Mouse (Mus musculus) heart, adult 2 months (tissue): ENCODE results near the gene Spag6l. TPM values are rescaled to one million over a fixed set of nuclear protein-coding genes. Genes with fewer than 3 reads are reported as not detected.
"Not testable (repeated sequence)": the region's sequence is repeated elsewhere in the genome, so short reads cannot be mapped to it uniquely, and the experiment has no call there.

Experiments used
- DNase-seq, 2 experiments: peaks; one replicate each; pipeline ENCODE4 v3.0.0; 2021
- H3K27ac ChIP-seq: fragments of 200-600 bp; 2 replicates; pipeline ENCODE4 v1.8.1; 2022
- H3K27me3 ChIP-seq: fragments of 200-500 bp; 2 replicates; pipeline ENCODE4 v1.6.1; 2012; ENCODE audit warnings: mild to moderate bottlenecking, low read length, inconsistent platforms, mixed read lengths; ENCODE audit not compliant: control insufficient read depth, insufficient read depth
- H3K36me3 ChIP-seq: fragments of 200-500 bp; 2 replicates; pipeline ENCODE4 v1.6.1; 2012; ENCODE audit warnings: low read length, inconsistent platforms; ENCODE audit not compliant: control insufficient read depth, insufficient read depth
- H3K4me1 ChIP-seq: fragments of 200-500 bp; 2 replicates; pipeline ENCODE4 v1.6.1; 2011; ENCODE audit warnings: low read length; ENCODE audit not compliant: control insufficient read depth, insufficient read depth
- H3K4me3 ChIP-seq: fragments of 200-600 bp; 2 replicates; pipeline ENCODE4 v1.8.1; 2022
- H3K79me2 ChIP-seq: fragments of 200-500 bp; replicated peaks from 2 replicates; pipeline ENCODE4 v1.6.1; 2012; ENCODE audit warnings: mild to moderate bottlenecking, inconsistent platforms, low read length, moderate library complexity, mixed read lengths; ENCODE audit not compliant: control insufficient read depth, insufficient read depth
- H3K9ac ChIP-seq: fragments of 200-500 bp; 2 replicates; pipeline ENCODE4 v1.6.1; 2012; ENCODE audit warnings: low read depth, mild to moderate bottlenecking, control low read depth, inconsistent platforms, low read length, mixed read lengths
- CTCF ChIP-seq: fragments of 200-600 bp; IDR thresholded peaks from 2 replicates; pipeline ENCODE4 v1.8.1; 2022; ENCODE audit warnings: antibody characterized with exemption, mild to moderate bottlenecking, moderate library complexity
- EP300 ChIP-seq: fragments of 200-500 bp; IDR thresholded peaks from 2 replicates; pipeline ENCODE4 v1.6.1; 2011; ENCODE audit warnings: low read depth, low read length, control low read depth; ENCODE audit not compliant: insufficient read depth
- POLR2A ChIP-seq: fragments of 200-500 bp; IDR thresholded peaks from 2 replicates; pipeline ENCODE4 v1.6.1; 2011; ENCODE audit warnings: mild to moderate bottlenecking, low read depth, low read length, control low read depth; ENCODE audit not compliant: insufficient read depth
- WGBS: fragments of 180-500 bp; shearing (Covaris S2); methylation state at CpG from one replicate; pipeline ENCODE4 v1.1.7; 2018; 5-methylcytosine and 5-hydroxymethylcytosine counted together
- intact Hi-C: fragments of 180-260 bp; cut with DNase I; formaldehyde crosslinking; loops from one replicate; pipeline ENCODE4 v1.15.1; 2025
- polyA plus RNA-seq: library from polyadenylated mRNA; depleted of rRNA; stranded (reverse); fragments of >200 nt; gene quantifications from 2 replicates; pipeline ENCODE4 v1.2.3, GENCODE M21; 2012
- total RNA-seq, 2 experiments: library from RNA; stranded (reverse); gene quantifications; 2 replicates each; pipeline ENCODE4 v1.2.3; 2021

Spag6l gene
- total and polyA plus RNA-seq, 3 experiments: 0.23 to 0.53 TPM; not detected in 1

GRCm38 (mm10) chr16:16865217-16865616 is 36.0 kb upstream of the Spag6l start:
- Histone ChIP-seq H3K79me2 (no peaks in the 10 kb centered on the region), H3K36me3 (no peaks in the 10 kb centered on the region), H3K4me1 (no peaks in the 10 kb centered on the region), H3K4me3 (no peak overlapping the region), H3K9ac (no peak overlapping the region), H3K27ac (no peak overlapping the region), H3K27me3 (no peaks in the 10 kb centered on the region)
- TF ChIP-seq EP300 (no peak), CTCF (no peak), POLR2A (no peak)
- intact Hi-C loops: no loop called here
- DNase-seq: no peak

- H3K4me1 ChIP-seq: no peaks in the 10 kb centered on the region
These were observed 34.7 kb upstream of the Spag6l start, which contains the start of gene Igll1 for GRCm38 (mm10) chr16:16863978-16864377. Igll1 (minus strand) TSS chr16:16863985.

GRCm38 (mm10) chr16:16862288-16862687 is 33.0 kb upstream of the Spag6l start:
- no peaks in the 10 kb centered on the region for H3K27me3 ChIP-seq
- TF ChIP-seq CTCF: no peak
- TF ChIP-seq EP300: no peak
- TF ChIP-seq POLR2A: no peak
- no peak overlapping the region for H3K4me3 ChIP-seq
- H3K79me2 ChIP-seq: no peaks in the 10 kb centered on the region
- no peak overlapping the region for H3K27ac ChIP-seq
- H3K9ac ChIP-seq: no peak overlapping the region
- 61% methylated on average over 3 of the region's 3 CpGs for WGBS
- no peaks in the 10 kb centered on the region for H3K4me1 ChIP-seq
- intact Hi-C loops: no loop called here
- no peaks in the 10 kb centered on the region for H3K36me3 ChIP-seq
- DNase-seq: no peak

More at GRCm38 (mm10) chr16:16863978-16864377, 34.7 kb upstream of the Spag6l start, which contains the start of gene Igll1:
- no peak for DNase-seq
- 63% methylated on average over 2 of the region's 2 CpGs for WGBS
- Histone ChIP-seq H3K27ac (no peak within 1 kb of the TSS), H3K4me3 (no peak within 1 kb of the TSS), H3K27me3 (no peaks in the 10 kb centered on the region), H3K36me3 (no peaks in the 10 kb centered on the region), H3K9ac (no peak within 1 kb of the TSS), H3K79me2 (no peaks in the 10 kb centered on the region)
- intact Hi-C loops: no loop called here
- no peak for TF ChIP-seq CTCF
- no peak for TF ChIP-seq EP300
- no peak for TF ChIP-seq POLR2A

- Histone ChIP-seq H3K27ac (no peak overlapping the region), H3K79me2 (no peaks in the 10 kb centered on the region), H3K27me3 (no peaks in the 10 kb centered on the region), H3K4me3 (no peak overlapping the region), H3K4me1 (no peaks in the 10 kb centered on the region; the same call in 1 of the 2 replicates), H3K9ac (no peak overlapping the region), H3K36me3 (no peaks in the 10 kb centered on the region)
- intact Hi-C loops: no loop called here
- TF ChIP-seq EP300: no peak
- no peak for TF ChIP-seq POLR2A
- TF ChIP-seq CTCF: no peak
- WGBS: 70% methylated on average over 13 of the region's 13 CpGs
- no peak for DNase-seq
These were observed 27.6 kb upstream of the Spag6l start for GRCm38 (mm10) chr16:16856731-16857476.

- intact Hi-C loops, H3K4me3 ChIP-seq, H3K9ac ChIP-seq, H3K4me1 ChIP-seq, DNase-seq, H3K27me3 ChIP-seq, H3K36me3 ChIP-seq, H3K27ac ChIP-seq, H3K79me2 ChIP-seq: not testable (repeated sequence)
- WGBS: 78% methylated on average over 9 of the region's 9 CpGs
These were observed 26.8 kb upstream of the Spag6l start for GRCm38 (mm10) chr16:16856054-16856453.

- Histone ChIP-seq H3K27me3 (no peaks in the 10 kb centered on the region), H3K9ac (no peak overlapping the region), H3K4me1 (no peaks in the 10 kb centered on the region; the same call in 1 of the 2 replicates), H3K36me3 (no peaks in the 10 kb centered on the region), H3K27ac (no peak overlapping the region), H3K79me2 (no peaks in the 10 kb centered on the region), H3K4me3 (no peak overlapping the region)
- no peak for DNase-seq
- 97% methylated on average over 1 of the region's 1 CpGs for WGBS
- TF ChIP-seq CTCF (no peak), EP300 (no peak), POLR2A (no peak)
- intact Hi-C loops: loop anchor here (1.0 to 2.0 kb wide), 2 partner anchors 15 to 57 kb away; partner anchors contain the start of genes Top3b and Vpreb1
These were observed 26.3 kb upstream of the Spag6l start for GRCm38 (mm10) chr16:16855541-16855940.
